Mouse (Mus musculus) kidney, adult 2 months (tissue): ENCODE data around the gene Donson. TPM values are rescaled to one million over a fixed set of nuclear protein-coding genes. Genes with fewer than 3 reads are reported as not detected.

ENCODE experiments used
- DNase-seq: peaks from one replicate; pipeline ENCODE4 v3.0.0; 2021
- H3K27ac ChIP-seq: fragments of 200-500 bp; 2 replicates; pipeline ENCODE4 v1.5.1; 2012; ENCODE audit warnings: low read depth, low read length, control low read depth, inconsistent platforms; ENCODE audit not compliant: insufficient read depth
- H3K27me3 ChIP-seq: fragments of 200-500 bp; replicated peaks from 2 replicates; pipeline ENCODE4 v1.6.1; 2012; ENCODE audit warnings: mild to moderate bottlenecking, moderate library complexity, low read length, inconsistent platforms; ENCODE audit not compliant: control insufficient read depth, insufficient read depth
- H3K36me3 ChIP-seq: fragments of 200-500 bp; 2 replicates; pipeline ENCODE4 v1.6.1; 2012; ENCODE audit warnings: mild to moderate bottlenecking, moderate library complexity, low read length, inconsistent platforms; ENCODE audit not compliant: control insufficient read depth, insufficient read depth
- H3K4me1 ChIP-seq: fragments of 200-500 bp; 2 replicates; pipeline ENCODE4 v1.6.1; 2011; ENCODE audit warnings: low read length; ENCODE audit not compliant: control insufficient read depth, insufficient read depth
- H3K4me3 ChIP-seq: fragments of 200-500 bp; 2 replicates; pipeline ENCODE4 v1.5.1; 2011; ENCODE audit warnings: mild to moderate bottlenecking, low read depth, low read length, control low read depth; ENCODE audit not compliant: insufficient read depth
- CTCF ChIP-seq: fragments of 200-500 bp; conservative IDR thresholded peaks from 2 replicates; pipeline ENCODE4 v1.5.1; 2011; ENCODE audit warnings: low read depth, mild to moderate bottlenecking, control low read depth, low read length, moderate library complexity, mixed read lengths; ENCODE audit not compliant: insufficient read depth, insufficient read length
- POLR2A ChIP-seq: fragments of 200-500 bp; IDR thresholded peaks from one replicate; pipeline ENCODE4 v1.6.1; 2011; ENCODE audit warnings: low read depth, low read length, control low read depth
- WGBS: fragments of 180-500 bp; shearing (Covaris S2); methylation state at CpG from one replicate; pipeline ENCODE4 v1.1.7; 2018; 5-methylcytosine and 5-hydroxymethylcytosine counted together
- polyA plus RNA-seq: library from polyadenylated mRNA; depleted of rRNA; stranded (reverse); fragments of >200 nt; gene quantifications from 2 replicates; pipeline ENCODE4 v1.2.3, GENCODE M21; 2012

Gene Donson
- polyA plus RNA-seq, 1 experiment, result 2.3 TPM

- DNase-seq, result peak; percentile 100
- H3K4me3 ChIP-seq, result peak within 1 kb of the TSS; percentile 91
- no peaks in the 10 kb centered on the region for H3K27me3 ChIP-seq
- 0 out of 2 replicates have a peak, but pooled peaks cover 2% of the 10 kb centered on the region for H3K4me1 ChIP-seq
- no peaks in the 10 kb centered on the region for H3K36me3 ChIP-seq
- TF ChIP-seq CTCF, result no peak
- peak; percentile 48 for TF ChIP-seq POLR2A
- under 1% methylated on average over 46 of the region's 46 CpGs for WGBS
- H3K27ac ChIP-seq, result peak within 1 kb of the TSS; percentile 93
These were observed 39.8 kb upstream of the Donson start, which contains the start of gene Cryzl1 for GRCm38 (mm10) chr16:91728123-91729065. Gene Cryzl1 (minus strand): TSS chr16:91728975.

- Histone ChIP-seq H3K36me3 (no peaks in the 10 kb centered on the region), H3K27ac (no peak overlapping the region), H3K27me3 (no peaks in the 10 kb centered on the region), H3K4me3 (no peak overlapping the region), H3K4me1 (0 out of 2 replicates have a peak, but pooled peaks cover 2% of the 10 kb centered on the region)
- 66% methylated on average over 15 of the region's 15 CpGs for WGBS
- peak; percentile 24 for DNase-seq
- TF ChIP-seq CTCF, result no peak
- TF ChIP-seq POLR2A, result no peak
These were observed 38.9 kb upstream of the Donson start for GRCm38 (mm10) chr16:91727433-91727832.

GRCm38 (mm10) chr16:91724247-91724646 is 35.7 kb upstream of the Donson start:
- WGBS, result 57% methylated on average over 3 of the region's 3 CpGs
- no peaks in the 10 kb centered on the region for H3K36me3 ChIP-seq
- peak; percentile 74 for DNase-seq
- H3K4me1 ChIP-seq, result 0 out of 2 replicates have a peak, but pooled peaks cover 2% of the 10 kb centered on the region
- TF ChIP-seq POLR2A (no peak), CTCF (peak; percentile 91)
- no peak overlapping the region for H3K27ac ChIP-seq
- H3K27me3 ChIP-seq, result no peaks in the 10 kb centered on the region
- no peak overlapping the region for H3K4me3 ChIP-seq

- Histone ChIP-seq H3K36me3 (peaks cover 1% of the 10 kb centered on the region; the same call in 1 of the 2 replicates), H3K27ac (no peak overlapping the region), H3K27me3 (no peaks in the 10 kb centered on the region), H3K4me3 (no peak overlapping the region), H3K4me1 (no peaks in the 10 kb centered on the region)
- 92% methylated on average over 4 of the region's 4 CpGs for WGBS
- no peak for TF ChIP-seq CTCF
- TF ChIP-seq POLR2A, result no peak
- DNase-seq, result no peak
These were observed 28.8 kb upstream of the Donson start for GRCm38 (mm10) chr16:91717399-91717798.

- no peak for DNase-seq
- WGBS, result 82% methylated on average over 11 of the region's 11 CpGs
- no peaks in the 10 kb centered on the region for H3K4me1 ChIP-seq
These were observed 28.4 kb upstream of the Donson start for GRCm38 (mm10) chr16:91716927-91717349.

GRCm38 (mm10) chr16:91710241-91710640 is 21.7 kb upstream of the Donson start:
- TF ChIP-seq POLR2A, result no peak
- no peak for TF ChIP-seq CTCF
- WGBS, result 79% methylated on average over 7 of the region's 7 CpGs
- no peak overlapping the region for H3K4me3 ChIP-seq
- no peak overlapping the region for H3K27ac ChIP-seq
- no peaks in the 10 kb centered on the region; the same call in 1 of the 2 replicates for H3K36me3 ChIP-seq
- no peak for DNase-seq
- no peaks in the 10 kb centered on the region for H3K4me1 ChIP-seq
- no peaks in the 10 kb centered on the region for H3K27me3 ChIP-seq

More at GRCm38 (mm10) chr16:91716927-91717349, 28.4 kb upstream of the Donson start:
- H3K36me3 ChIP-seq, result peaks cover 1% of the 10 kb centered on the region; the same call in 1 of the 2 replicates
- H3K4me3 ChIP-seq, result no peak overlapping the region
- no peaks in the 10 kb centered on the region for H3K27me3 ChIP-seq
- no peak overlapping the region for H3K27ac ChIP-seq
- TF ChIP-seq CTCF (no peak), POLR2A (no peak)
